Mouse (Mus musculus) adrenal gland (tissue): ENCODE results near the gene Pias3.
"Not testable (repeated sequence)": the region's sequence is repeated elsewhere in the genome, so short reads cannot be mapped to it uniquely, and the experiment has no call there.

Experiments used
- intact Hi-C: fragments of 180-260 bp; cut with DNase I; formaldehyde crosslinking; loops from one replicate; pipeline ENCODE4 v1.15.1; 2025

Gene Pias3

GRCm38 (mm10) chr3:96727828-96728633 lies 31.8 kb downstream of the Pias3 start:
- intact Hi-C loops, result no loop called here

- intact Hi-C loops, result no loop called here
These were observed 32.6 kb downstream of the Pias3 start for GRCm38 (mm10) chr3:96728634-96729402.

GRCm38 (mm10) chr3:96729403-96729784 lies 33.2 kb downstream of the Pias3 start:
- intact Hi-C loops, result no loop called here

GRCm38 (mm10) chr3:96730785-96731184 lies 34.6 kb downstream of the Pias3 start:
- intact Hi-C loops, result no loop called here

GRCm38 (mm10) chr3:96733984-96734383 lies 37.8 kb downstream of the Pias3 start:
- intact Hi-C loops, result no loop called here

- intact Hi-C loops, result no loop called here
These were observed 39.0 kb downstream of the Pias3 start for GRCm38 (mm10) chr3:96735200-96735599.

GRCm38 (mm10) chr3:96737013-96737740 lies 41.0 kb downstream of the Pias3 start:
- intact Hi-C loops, result no loop called here

- intact Hi-C loops, result no loop called here
These were observed 41.8 kb downstream of the Pias3 start for GRCm38 (mm10) chr3:96737995-96738394.

- intact Hi-C loops, result not testable (repeated sequence)
These were observed 44.1 kb downstream of the Pias3 start for GRCm38 (mm10) chr3:96740279-96740678.

GRCm38 (mm10) chr3:96744348-96744747 lies 48.2 kb downstream of the Pias3 start:
- intact Hi-C loops, result no loop called here

- intact Hi-C loops, result no loop called here
These were observed 50.6 kb downstream of the Pias3 start for GRCm38 (mm10) chr3:96746829-96747228.
